Mouse (Mus musculus): ENCODE data around the gene Gpx7.

The Gpx7 gene

DNA sequence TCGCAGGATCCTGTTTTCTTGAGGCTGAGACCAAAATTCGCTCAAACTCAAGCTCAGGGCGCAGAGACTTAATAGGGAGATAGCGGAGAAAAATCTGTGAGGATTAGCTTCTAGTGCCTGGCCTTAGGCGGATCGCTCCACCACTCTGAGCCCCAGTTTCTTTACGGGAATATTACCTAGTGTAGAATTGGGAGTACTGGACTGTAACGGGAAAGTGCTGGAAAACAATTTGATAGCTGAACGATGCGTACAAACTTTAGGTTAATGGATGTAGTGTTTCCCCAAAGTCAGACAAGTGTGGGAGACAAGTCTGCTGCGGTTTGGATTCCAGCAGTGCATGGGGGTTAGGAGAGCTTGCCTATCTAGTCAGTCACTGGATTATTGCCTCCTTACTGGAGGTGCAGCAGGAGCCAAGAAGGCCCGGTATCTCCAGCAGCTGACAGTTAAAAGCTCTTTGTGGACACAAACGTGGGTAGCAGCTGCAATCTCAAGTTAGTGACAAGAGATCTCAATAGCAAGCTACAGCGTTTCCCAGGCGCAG is at the start of gene Gpx7:
TSS of gene Gpx7 (minus strand) at position 101 of the 541 bp plus-strand sequence.
- CTCF ChIA-PET: interaction anchor here (1.3 kb wide), 1 partner anchor 20 kb away, joined by 3 read pairs; no protein-coding TSS in a partner anchor

DNA sequence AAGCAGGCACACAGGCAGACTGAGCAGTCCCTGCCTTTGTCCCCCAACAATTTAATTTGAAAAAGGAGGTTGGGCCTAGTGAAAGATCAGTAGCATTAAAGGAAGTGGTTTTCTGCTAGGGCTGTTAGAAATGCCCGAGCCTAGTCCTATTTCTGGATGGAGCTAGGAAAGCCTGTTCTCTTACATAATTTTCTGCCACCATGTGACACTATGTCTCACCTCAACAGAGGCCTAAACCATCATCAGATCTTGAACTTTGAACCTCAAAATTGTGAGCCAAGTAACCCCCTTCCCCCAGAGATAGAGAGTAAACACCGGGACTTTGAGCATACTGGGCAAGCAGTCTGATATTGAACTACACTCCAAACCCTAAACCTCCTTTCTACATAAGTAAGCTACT is 49.3 kb upstream of the Gpx7 start:
- CTCF ChIA-PET: no interaction called here

DNA sequence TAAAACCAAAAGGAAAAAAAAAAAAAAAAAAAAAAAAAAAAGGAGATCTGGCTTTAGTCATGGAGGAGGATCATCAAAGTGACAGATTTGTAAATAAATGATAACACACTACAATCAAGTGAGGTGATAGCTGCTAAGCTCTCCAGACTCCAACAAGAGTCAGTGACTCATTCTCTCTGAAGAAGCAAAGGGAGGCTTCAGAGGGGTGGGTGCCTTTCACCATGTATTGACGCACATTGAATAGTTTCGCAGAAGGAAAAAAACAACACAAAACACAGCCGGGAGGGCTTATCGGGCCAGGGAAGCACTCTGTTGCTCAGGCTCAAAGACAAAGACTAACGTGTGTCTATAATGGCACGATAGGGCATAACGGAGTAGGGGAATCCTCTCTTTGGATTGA is 41.3 kb upstream of the Gpx7 start:
- CTCF ChIA-PET: interaction anchor here (0.6 to 0.7 kb wide), 3 partner anchors 11 to 115 kb away, joined by 4 to 16 read pairs (median 15); no protein-coding TSS in a partner anchor

DNA sequence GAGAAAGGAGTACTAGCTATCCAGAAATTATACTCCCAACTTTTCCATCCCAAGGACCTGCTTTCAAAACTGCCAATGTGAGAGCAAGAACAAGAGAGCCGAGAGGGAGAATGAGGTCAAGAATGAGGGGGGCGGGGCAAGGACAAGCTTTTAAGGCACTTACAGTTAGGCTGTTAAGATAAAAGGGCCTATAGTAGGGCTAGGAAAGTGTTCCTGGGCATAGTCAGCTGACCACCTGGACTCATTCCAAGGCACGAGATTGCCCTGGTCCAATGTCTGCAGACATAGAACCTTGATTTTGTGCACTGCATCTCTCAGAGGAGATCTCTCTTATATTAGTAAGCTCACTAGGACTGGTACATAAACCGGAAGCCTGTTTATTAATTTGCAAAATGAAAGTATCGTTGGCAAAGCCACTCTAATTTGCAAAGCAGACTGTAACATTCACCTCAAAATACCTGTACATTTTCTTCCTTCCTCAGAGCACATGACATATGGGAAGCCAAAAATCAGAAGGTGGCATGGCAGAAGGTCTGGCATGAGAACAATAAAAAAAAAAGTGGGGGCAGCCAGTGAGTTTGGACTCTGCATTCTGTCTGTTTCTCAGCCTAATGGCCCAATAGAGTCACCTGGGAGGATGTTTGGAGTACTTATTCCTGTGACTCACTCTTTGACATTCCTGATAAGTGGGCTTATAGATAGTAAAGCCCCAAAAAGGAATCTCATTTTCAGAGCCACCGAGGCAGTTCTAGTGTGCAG is 31.5 kb upstream of the Gpx7 start:
- CTCF ChIA-PET: interaction anchor here (0.5 to 0.6 kb wide), 2 partner anchors 42 to 99 kb away, joined by 3 to 5 read pairs; no protein-coding TSS in a partner anchor

DNA sequence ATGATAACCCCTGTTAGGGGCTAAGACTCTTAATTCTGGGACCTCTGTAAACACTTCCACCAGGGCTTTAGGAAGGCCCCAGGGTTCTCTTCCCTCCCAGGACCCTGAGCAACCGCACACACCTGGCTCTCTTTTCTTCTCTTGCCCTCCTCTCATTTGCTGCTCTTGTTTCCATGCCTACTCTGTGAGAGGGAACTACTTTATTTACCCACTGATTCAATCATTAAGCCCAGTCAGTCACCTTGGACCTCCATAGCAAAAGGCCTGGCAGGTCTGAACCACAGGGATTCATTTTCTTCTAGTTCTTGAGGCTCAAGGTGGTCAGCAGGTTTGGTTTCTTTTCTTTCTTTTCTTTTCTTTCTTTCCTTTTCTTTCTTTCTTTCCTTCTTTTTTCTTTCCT is 29.5 kb upstream of the Gpx7 start:
- CTCF ChIA-PET: no interaction called here

DNA sequence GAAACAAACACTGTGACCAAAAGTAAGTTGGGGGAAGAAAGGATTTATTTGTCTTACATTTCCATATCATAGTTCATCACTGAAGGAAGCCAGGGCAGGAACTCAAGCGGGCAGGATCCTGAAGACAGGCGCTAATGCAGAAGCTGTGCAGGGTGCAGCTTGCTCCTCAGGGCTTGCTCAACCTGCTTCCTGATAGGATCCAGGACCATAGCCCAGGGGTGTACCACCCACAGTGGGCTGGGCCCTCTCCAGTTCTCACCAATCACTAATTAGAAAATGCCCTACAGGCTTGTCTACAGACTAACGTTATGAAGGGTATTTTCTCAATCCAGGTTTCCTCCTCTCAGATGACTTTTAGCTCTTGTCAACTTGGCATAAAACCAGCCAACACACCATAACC is 28.9 kb upstream of the Gpx7 start:
- CTCF ChIA-PET: no interaction called here

DNA sequence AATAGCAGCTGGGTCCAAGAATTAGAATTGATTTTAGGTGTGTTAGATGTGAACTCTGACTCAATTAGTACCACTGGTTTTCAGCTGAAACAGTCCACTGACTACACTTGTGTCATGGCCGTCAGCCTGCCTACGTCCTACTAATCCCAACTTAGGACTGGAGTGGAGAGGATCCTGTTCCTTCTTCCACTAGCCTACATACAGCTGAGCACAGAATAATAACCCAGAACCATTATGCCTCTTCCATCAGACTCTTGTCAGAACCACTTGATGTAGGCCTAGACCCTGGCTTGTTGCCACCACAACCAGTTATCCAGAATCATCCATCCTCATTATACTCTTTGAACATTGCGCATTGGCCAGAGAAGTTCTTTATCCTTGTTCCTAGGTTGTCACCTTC is 28.0 kb upstream of the Gpx7 start:
- CTCF ChIA-PET: no interaction called here

DNA sequence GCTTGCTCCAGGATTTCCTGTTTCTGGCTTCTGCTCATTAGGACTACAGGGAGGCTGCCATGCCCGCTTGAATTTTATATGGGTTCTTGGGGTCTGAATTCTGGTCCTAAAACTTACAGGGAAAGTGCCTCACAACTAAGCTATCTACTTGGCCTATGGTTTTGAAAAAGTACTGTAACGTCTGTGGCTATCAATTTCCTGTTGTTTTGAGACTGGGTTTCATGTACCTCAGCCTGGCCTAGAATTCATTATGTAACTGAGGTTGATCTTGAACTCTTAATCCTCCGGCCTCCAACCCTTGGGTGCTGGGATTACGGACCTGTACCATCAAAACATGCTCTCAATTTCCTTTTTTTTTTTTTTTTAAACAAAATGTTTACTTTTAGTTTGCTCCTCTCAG is 27.5 kb upstream of the Gpx7 start:
- CTCF ChIA-PET: interaction anchor here (1.4 kb wide), 1 partner anchor 50 kb away, joined by 3 read pairs; no protein-coding TSS in a partner anchor

DNA sequence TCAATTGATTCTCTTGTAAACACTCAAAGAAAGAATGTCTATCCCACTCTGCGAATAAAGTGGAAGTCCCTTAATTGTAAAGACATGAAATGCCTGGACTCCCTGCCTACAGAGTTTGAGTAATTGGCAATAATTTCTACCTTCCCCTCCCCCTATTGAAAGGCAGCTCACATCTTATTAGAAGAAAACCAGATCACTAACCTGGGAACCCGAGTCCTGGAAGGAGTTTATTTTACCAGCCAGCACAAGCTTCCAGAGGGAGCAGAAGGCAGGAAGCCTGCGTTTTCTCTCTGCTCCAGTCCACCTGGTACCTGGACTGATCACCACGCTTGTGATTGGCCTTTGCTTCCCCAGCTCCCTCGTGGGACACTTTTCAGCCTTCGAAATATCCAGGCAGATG is 26.6 kb upstream of the Gpx7 start:
- CTCF ChIA-PET: interaction anchor here (1.4 kb wide), 1 partner anchor 49 kb away, joined by 3 read pairs; no protein-coding TSS in a partner anchor

DNA sequence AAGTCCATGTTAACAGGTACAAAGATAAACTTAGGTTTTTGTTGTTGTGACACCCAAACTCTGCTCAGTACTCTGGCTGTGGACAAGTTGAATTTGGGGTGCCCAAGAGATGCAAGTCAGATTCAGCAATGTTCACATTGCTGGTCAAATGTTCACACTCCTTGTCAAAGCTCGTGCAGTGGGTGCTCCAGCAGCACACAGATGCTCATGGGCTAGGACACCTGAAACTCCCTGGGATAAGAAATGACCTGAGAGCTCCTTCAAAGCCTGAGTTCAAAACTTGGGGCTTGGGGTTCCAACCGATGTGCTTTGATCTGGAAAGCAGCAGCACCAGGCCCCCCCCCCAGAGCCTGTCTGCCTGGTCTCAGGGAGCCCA is 24.8 kb upstream of the Gpx7 start:
- CTCF ChIA-PET: no interaction called here

DNA sequence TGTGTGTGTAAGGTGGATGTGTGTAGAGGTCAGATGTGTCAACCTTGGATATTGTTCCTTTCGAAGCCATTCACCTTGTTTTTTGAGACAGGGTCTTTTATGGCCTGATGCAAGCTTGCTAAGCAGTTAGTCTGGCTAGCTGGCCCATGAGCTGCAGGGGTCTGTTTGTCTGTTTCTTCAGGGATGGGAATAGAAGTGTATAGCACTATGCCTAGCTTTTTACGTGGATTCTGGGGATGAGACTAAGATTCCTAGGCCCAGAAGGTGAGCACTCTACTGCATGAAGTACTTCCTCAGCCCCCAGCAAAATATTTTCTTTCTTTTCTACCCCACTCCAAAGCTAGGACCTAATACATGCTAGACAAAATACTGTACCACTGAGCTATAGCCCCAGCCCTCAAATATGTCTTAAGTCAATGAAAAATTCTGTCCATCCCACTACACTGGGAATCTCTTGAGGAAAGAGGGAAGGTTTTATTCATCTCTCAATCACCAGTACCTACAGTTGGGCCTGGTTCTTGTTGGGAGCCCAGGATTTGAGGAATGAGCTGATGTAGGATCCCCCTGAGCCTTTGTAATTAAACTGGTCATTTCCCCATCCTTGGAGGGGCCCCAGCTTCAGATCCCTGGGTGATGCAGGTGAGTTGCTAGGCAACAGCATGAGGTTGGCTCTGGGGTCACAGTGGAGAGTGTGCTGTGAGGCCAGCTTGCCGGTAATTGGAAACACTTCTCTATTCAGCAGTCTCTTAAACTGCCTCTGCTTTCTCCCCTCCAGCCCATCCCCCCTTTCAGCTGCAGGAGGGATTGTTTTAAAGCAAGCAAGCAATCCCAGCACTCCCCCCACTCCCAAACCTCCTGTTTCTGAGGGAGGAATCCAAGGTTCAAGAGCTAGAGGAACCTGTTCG is 24.1 kb upstream of the Gpx7 start:
- CTCF ChIA-PET: no interaction called here

DNA sequence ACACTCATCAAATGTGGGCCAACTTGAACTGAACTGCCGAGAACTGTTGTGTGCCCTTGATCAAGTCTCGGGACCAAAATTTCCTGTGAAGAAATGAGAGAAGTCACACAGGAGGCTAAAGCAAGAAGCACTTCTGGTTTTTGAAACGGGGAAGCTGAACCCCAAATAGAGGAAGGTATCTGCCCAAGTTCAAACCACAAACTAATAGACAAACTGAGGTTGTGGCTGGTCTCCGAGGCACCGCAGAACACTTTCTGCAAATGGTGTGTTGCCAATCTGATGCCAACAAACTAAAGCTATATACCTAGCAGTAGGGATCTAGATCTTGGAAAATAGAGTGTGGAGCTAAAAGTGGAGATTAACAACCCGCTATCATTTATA is 21.6 kb upstream of the Gpx7 start:
- CTCF ChIA-PET: no interaction called here

DNA sequence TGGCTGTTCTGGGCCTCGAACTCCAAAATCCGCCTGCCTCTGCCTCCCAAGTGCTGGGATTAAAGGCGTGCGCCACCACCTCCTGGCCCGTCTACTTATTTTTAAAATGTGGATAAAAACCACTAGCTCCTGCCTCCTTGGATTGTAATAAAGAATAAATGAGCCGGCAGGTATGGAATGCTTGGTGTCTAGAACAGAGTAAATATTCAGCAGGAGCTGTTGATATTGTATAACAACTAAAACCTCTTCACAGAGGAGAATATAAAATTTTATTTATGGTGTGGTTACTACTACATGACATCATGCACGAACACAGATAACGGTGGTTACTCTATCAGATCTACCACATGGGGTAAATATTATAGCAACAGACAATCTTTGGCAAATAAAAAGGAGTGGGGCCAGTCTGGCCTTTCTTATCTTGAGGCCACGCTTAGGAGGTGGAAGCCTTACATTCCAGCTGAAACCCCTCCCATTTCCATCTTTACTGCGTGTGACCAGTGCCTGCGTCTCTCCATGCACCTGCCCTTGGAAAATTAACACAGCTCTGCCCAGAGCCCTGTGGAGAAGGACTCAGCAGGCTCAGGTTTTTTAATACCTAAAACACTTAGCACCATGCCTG is 21.1 kb upstream of the Gpx7 start:
- CTCF ChIA-PET: interaction anchor here (1.1 kb wide), 1 partner anchor 21 kb away, joined by 3 read pairs; the partner anchor contains the start of gene Gpx7

DNA sequence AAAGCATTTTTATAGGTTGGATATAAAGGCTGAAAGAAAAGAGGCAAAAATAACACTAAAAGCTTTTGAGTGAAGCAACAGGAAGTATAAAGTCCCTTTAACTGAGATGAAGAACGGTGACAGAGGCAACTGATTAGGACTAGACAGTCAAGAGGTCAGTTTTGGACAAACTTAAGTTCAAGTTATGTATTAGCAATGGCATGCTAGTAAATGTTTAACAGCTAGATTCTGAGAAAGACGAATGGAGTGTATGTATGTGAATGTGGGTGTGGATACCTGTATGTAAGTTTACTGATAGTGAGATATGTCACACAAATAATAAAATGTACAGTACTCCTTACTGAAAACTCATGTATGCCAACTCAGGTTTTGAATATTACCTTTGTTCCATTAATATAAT is 17.8 kb upstream of the Gpx7 start:
- CTCF ChIA-PET: no interaction called here

DNA sequence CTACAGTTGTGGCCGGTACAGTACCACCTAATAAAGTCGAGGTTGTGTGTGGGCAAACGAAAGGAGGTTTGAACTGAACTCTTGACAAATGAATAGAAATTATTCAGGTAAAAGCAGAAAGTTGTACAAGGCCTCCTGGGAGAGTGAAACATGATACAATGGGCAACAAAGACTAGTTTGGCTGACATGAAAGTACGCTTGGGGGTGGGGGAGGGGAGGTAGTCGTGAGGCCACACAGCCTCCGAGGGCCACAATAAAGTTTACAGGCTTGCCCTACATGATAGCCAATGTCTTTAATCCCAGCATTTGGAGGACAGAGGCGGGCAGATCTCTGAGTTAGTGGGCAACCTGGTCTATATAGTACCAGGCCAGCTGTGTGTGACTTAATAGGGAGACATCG is 860 bp upstream of the Gpx7 start:
- CTCF ChIA-PET: interaction anchor here (1.3 kb wide), 1 partner anchor 20 kb away, joined by 3 read pairs; no protein-coding TSS in a partner anchor

DNA sequence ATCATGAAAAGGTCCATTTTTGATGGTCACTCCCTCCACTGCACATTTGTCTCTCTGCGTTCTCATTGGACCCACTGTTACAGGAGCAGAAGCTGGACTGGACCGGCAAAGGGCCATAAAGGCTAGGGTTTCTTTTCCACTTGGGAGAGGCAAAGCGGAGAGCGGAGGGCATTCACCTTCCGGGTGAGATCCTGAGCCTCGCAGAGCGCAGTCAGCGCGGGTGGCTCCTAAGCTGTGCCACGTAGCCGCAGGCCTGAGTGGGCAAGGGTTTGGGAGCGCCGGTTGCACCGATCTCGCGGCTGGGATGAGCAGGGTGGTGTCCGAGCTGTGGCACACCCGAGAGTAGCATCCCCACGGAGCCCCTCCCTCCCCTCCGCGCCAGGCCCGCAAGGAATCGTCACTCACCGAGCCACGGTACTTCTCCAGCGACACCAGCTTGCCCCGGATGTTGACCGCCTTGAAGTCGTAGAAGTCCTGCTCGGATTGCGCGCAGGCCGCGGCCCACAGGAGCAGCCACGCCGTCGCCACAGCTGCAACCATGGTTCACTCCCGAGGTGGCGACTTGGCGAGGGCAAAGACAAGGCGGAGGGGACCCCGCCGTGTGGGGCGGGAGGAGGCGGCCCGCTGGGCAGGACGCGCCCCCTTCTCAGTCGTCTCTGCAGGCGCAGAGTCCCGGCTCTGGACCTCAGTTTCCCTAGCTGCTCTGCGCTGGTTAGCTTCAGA is 462 bp downstream of the Gpx7 start:
- CTCF ChIA-PET: interaction anchor here (1.3 kb wide), 1 partner anchor 21 kb away, joined by 3 read pairs; no protein-coding TSS in a partner anchor

DNA sequence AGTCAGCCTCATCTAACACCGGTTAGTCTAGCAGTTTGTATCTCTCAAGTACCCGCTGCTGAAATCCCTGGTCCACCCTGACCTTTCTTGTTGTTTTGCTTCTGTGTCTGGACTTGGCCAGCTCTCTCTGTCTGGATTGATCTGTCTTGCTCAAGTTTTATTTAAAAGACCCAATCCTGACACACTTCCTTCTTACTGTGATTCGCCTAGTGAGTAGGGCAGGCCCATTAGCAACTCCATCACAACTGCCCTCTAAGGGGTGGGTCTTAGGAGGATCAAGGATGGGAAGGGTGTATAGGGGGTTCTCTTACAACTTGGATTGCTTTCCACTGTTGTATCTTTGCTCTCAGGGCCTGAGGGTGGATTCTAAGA is 1.0 kb downstream of the Gpx7 start:
- CTCF ChIA-PET: interaction anchor here (1.1 kb wide), 1 partner anchor 9 kb away, joined by 12 read pairs; no protein-coding TSS in a partner anchor

DNA sequence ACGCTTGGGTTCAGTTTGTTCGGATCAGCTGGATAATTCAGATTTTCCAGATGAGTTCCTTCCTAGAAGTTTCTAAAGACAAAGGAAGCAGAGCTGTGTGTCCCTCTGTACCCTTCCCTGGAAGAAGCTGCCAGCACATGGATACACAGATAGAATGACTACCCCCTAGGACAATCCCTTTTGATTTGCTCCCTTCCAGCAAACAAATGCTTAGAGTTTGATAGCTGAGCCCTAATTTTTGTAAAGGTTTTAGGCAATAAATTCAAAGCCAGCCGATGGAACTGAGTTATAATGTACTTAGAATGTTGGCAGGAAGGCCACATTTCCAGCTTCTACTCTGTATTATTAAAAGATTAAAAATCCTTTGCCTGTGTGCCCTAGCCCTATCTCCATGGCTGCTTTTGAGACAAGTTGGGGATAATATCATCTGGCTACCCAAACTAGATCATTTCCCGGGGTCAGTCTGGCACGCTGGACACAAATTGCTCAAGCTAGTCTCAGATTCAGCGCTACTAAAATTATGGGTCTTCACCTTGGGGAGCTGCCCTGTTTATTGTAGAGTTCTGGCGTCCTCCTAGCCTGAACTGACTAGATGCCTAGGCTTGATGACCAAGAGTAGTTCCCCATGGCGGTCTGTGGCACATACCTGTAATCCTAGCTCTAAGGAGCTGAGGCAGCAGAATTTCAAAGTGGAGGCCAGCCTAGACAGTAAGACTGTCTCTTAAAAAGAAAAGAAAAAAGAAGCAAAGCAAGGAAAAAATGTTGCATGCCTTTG is 2.7 kb downstream of the Gpx7 start:
- CTCF ChIA-PET: no interaction called here

DNA sequence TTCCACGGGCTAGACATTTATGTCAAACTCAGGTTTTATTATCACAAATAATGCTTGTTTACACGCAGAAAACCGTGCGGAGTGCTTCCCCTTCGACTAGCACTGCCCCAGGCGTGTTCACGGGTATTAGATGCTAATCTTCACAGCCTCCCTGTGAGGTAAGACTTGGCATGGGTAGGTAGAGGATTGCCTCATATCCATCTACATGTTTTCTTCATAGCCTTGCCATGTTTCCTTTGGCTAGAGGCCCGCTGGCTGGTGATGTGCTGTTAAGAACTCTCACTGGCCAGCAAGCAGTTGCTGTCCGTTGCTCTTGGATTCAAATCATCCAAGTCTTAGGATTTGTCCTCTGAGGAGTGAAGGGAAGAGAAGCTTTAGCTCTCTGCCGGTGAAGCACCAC is 6.4 kb downstream of the Gpx7 start:
- CTCF ChIA-PET: no interaction called here

DNA sequence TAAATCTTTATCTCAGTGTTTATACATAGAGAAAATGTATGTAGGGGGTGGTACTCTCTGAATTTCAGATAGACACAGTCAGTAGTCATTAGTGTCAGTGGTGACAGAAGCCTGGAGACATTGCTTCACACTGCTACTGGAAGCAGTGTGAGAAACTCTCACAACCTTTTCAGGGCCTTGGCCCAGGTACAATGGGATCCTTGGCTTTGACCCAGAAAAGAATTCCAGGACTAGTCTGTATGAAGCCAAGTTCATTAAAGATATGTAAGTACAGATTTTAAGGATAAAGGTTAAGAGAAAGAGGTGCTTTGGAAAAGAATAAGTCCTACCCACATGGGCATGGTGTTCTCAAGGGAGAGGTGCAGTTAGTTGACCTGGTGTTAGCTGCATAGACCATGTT is 12.5 kb downstream of the Gpx7 start:
- CTCF ChIA-PET: no interaction called here
